Mouse (Mus musculus) small intestine, adult 2 months (tissue): ENCODE data around the gene BC147527.

Experiments used
- CTCF ChIP-seq: fragments of 200-500 bp; IDR thresholded peaks from 2 replicates; pipeline ENCODE4 v1.5.1; 2012; ENCODE audit warnings: low read depth, mild to moderate bottlenecking, control low read depth, inconsistent platforms, low read length, moderate library complexity, mixed read lengths; ENCODE audit not compliant: insufficient replicate concordance, insufficient read length; ENCODE audit errors: extremely low read depth
- POLR2A ChIP-seq: fragments of 200-500 bp; IDR thresholded peaks from 2 replicates; pipeline ENCODE4 v1.6.1; 2012; ENCODE audit warnings: low read depth, mild to moderate bottlenecking, control low read depth, inconsistent platforms, low read length, moderate library complexity

- TF ChIP-seq CTCF (no peak), POLR2A (no peak)
These were observed 21.4 kb upstream of the BC147527 start for GRCm38 (mm10) chr13:120278784-120279183.
